Mouse (Mus musculus) gastrocnemius, postnatal 10 days (tissue): ENCODE measurements around the gene Duoxa2. TPM values are rescaled to one million over a fixed set of nuclear protein-coding genes. Genes with fewer than 3 reads are reported as not detected.

Experiments
- total RNA-seq, 2 experiments: library from RNA; stranded (reverse); gene quantifications; 2 replicates each; pipeline ENCODE4 v1.2.3; 2021

Gene Duoxa2
- total RNA-seq, 2 experiments from 2014 or later: not detected

Other genes with a start within 250 kb of the Duoxa2 start
- gene Spg11, start 180.5 kb upstream of the Duoxa2 start, total RNA-seq: 1 to 10 TPM; 7.6 to 8.9 TPM
- gene B2m, start 151.2 kb upstream of the Duoxa2 start, total RNA-seq: 100 to 1,000 TPM; 109 to 137 TPM
- gene Trim69, start 138.2 kb upstream of the Duoxa2 start, total RNA-seq: not detected
- gene Patl2, start 112.7 kb upstream of the Duoxa2 start, total RNA-seq: not detected
- gene Terb2, start 112.6 kb upstream of the Duoxa2 start, total RNA-seq: not detected
- 10 to 100 TPM; 16.5 to 19.1 TPM for gene Sord, start 64.2 kb upstream of the Duoxa2 start, total RNA-seq
- under 1 TPM; 0.33 to 0.34 TPM for gene Duox2, start 451 bp upstream of the Duoxa2 start, total RNA-seq
- gene Duoxa1, start 14.8 kb downstream of the Duoxa2 start, total RNA-seq: under 1 TPM; 0.31 to 0.79 TPM
- under 1 TPM; 0.19 to 0.43 TPM for gene Duox1, start 16.8 kb downstream of the Duoxa2 start, total RNA-seq
- gene Shf, start 70.3 kb downstream of the Duoxa2 start, total RNA-seq: 1 to 10 TPM; 7.5 to 9.4 TPM
- gene Slc28a2, start 127.6 kb downstream of the Duoxa2 start, total RNA-seq: 10 to 100 TPM in 1 of 2 experiments, 1 to 10 TPM in 1; 7.0 to 11.4 TPM
- under 1 TPM; 0.19 to 0.36 TPM for gene Gm14085, start 186.0 kb downstream of the Duoxa2 start, total RNA-seq